Mouse (Mus musculus) midbrain, embryonic 10.5 days (tissue): ENCODE results near the gene Jade2. TPM values are rescaled to one million over a fixed set of nuclear protein-coding genes. Genes with fewer than 3 reads are reported as not detected.

Source experiments
- DNase-seq: peaks from one replicate; pipeline ENCODE4 v3.0.0-alpha.2; 2017; ENCODE audit warnings: low spot score
- H3K27ac ChIP-seq: fragments of 300-500 bp; sonication (generic); replicated peaks from 2 replicates; pipeline ENCODE4 v1.5.1; 2016; ENCODE audit warnings: mild to moderate bottlenecking
- H3K27me3 ChIP-seq: fragments of 300-500 bp; sonication (generic); 2 replicates; pipeline ENCODE4 v1.6.1; 2016; ENCODE audit warnings: low read depth, mild to moderate bottlenecking; ENCODE audit not compliant: poor library complexity, severe bottlenecking
- H3K36me3 ChIP-seq: fragments of 300-500 bp; sonication (generic); 2 replicates; pipeline ENCODE4 v1.6.1; 2016; ENCODE audit warnings: mild to moderate bottlenecking, moderate library complexity
- H3K4me1 ChIP-seq: fragments of 300-500 bp; sonication (generic); 2 replicates; pipeline ENCODE4 v1.6.1; 2016
- H3K4me3 ChIP-seq: fragments of 300-500 bp; sonication (generic); 2 replicates; pipeline ENCODE4 v1.5.1; 2016; ENCODE audit warnings: mild to moderate bottlenecking, moderate library complexity
- H3K9me3 ChIP-seq: fragments of 300-500 bp; sonication (generic); replicated peaks from 2 replicates; pipeline ENCODE4 v1.6.1; 2016; ENCODE audit warnings: mild to moderate bottlenecking
- WGBS: fragments of 180-500 bp; shearing (Covaris S2); methylation state at CpG from one replicate; pipeline ENCODE4 v1.1.7; 2016; 5-methylcytosine and 5-hydroxymethylcytosine counted together
- polyA plus RNA-seq: library from polyadenylated mRNA; unstranded; fragments of >200 nt; fragmentation: Nextera tagmentation; extraction: Ambion mirVana; gene quantifications from 2 replicates; pipeline ENCODE4 v1.2.1, GENCODE M21; 2016

Jade2 gene
- polyA plus RNA-seq, 1 experiment from 2014 or later: 0.41 TPM

GRCm38 (mm10) chr11:51839973-51840372 is 17.5 kb downstream of the Jade2 start:
- no peak for DNase-seq

DNA sequence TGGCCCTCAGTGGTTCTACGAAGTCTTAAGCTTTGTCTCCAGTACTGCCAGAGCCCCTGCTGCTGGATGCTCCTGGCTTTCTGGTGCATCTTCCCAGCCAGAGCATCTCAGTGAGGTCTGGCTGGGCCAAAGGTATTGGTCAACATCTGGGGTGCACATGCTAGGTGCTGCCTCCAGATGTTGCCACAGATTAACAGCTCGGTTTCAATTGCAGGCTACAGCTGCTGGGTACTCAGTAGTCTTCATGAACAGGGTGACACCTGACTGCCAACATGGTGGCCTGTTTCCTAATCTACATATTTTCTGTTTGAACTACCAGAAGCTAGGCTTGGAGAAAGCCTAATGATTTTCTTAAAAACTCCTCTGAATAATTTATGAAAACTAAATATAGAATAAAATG is 18.3 kb downstream of the Jade2 start:
- Histone ChIP-seq H3K36me3 (no peaks in the 10 kb centered on the region), H3K4me3 (no peak overlapping the region), H3K9me3 (no peaks in the 10 kb centered on the region), H3K4me1 (no peaks in the 10 kb centered on the region), H3K27ac (no peak overlapping the region), H3K27me3 (no peaks in the 10 kb centered on the region)
- DNase-seq: no peak
- 83% methylated on average over 2 of the region's 2 CpGs for WGBS

More at GRCm38 (mm10) chr11:51839973-51840372, 17.5 kb downstream of the Jade2 start:
- Histone ChIP-seq H3K36me3 (no peaks in the 10 kb centered on the region), H3K27me3 (no peaks in the 10 kb centered on the region), H3K4me3 (no peak overlapping the region), H3K4me1 (no peaks in the 10 kb centered on the region), H3K9me3 (no peaks in the 10 kb centered on the region), H3K27ac (no peak overlapping the region)
- 86% methylated on average over 11 of the region's 11 CpGs for WGBS

DNA sequence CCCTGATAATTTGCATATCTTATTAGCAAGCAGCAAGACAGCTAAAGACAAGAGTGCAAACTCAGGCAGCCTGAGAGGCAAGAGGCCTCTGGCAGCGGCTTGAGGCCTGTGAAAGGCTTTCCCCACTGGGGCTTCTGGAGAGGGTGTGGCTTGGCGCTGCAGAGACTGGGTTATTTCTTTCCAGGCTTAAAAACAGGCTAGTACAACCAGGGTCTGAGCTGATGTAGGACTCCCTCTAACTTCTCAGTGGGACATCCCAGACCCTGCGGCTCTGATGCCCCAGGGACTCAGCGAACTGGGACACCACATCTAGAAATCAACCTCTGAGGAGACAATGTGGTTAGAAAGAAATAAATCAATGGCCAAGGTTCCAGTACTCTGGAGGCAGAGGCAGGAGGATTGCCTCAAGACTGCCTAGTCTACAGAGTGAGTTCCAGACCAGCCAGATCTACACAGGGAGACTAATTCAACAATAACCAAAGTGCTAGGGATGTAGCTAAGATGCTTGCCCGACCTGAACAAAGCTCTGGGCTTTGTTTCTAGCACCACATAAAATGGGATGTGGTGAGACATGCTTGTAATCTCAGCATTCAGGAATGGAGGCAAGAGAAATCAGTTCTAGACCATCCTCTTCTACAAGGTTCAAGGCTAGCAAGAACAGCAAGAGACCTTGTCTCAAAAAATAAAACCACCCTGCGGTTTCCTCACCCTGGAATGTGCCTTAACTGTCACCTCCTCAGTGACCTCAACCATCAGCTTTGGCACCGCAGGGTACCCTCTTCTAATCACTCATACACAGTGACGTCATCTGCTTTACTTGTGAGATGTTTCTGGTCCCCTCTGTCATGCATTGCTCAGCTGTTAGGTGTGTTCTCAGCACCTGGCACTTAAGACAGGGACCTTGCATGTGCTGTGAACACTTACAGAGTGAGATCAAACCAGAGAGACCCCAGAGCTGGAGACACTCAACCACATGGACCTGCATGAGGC is 20.0 kb downstream of the Jade2 start:
- no peak overlapping the region for H3K27ac ChIP-seq
- no peak overlapping the region for H3K4me3 ChIP-seq
- DNase-seq: no peak
- WGBS: 82% methylated on average over 8 of the region's 8 CpGs
- H3K27me3 ChIP-seq: no peaks in the 10 kb centered on the region
- H3K9me3 ChIP-seq: no peaks in the 10 kb centered on the region
- no peaks in the 10 kb centered on the region for H3K36me3 ChIP-seq
- H3K4me1 ChIP-seq: peaks cover 9% of the 10 kb centered on the region

- WGBS: 95% methylated on average over 6 of the region's 6 CpGs
- no peak for DNase-seq
- no peaks in the 10 kb centered on the region for H3K36me3 ChIP-seq
- no peak overlapping the region for H3K4me3 ChIP-seq
- peaks cover 14% of the 10 kb centered on the region for H3K4me1 ChIP-seq
- H3K9me3 ChIP-seq: no peaks in the 10 kb centered on the region
- H3K27me3 ChIP-seq: no peaks in the 10 kb centered on the region
- no peak overlapping the region for H3K27ac ChIP-seq
These were observed 20.9 kb downstream of the Jade2 start for GRCm38 (mm10) chr11:51836506-51836905.

- no peak for DNase-seq
- H3K27me3 ChIP-seq: no peaks in the 10 kb centered on the region
- 96% methylated on average over 12 of the region's 12 CpGs for WGBS
- H3K36me3 ChIP-seq: no peaks in the 10 kb centered on the region
- H3K4me3 ChIP-seq: no peak overlapping the region
- H3K27ac ChIP-seq: no peak overlapping the region
- H3K4me1 ChIP-seq: peaks cover 14% of the 10 kb centered on the region
- H3K9me3 ChIP-seq: no peaks in the 10 kb centered on the region
These were observed 21.9 kb downstream of the Jade2 start for GRCm38 (mm10) chr11:51835598-51835997.

GRCm38 (mm10) chr11:51834067-51834411 is 23.4 kb downstream of the Jade2 start:
- H3K27me3 ChIP-seq: no peaks in the 10 kb centered on the region
- 94% methylated on average over 8 of the region's 8 CpGs for WGBS

GRCm38 (mm10) chr11:51833393-51834066 is 23.9 kb downstream of the Jade2 start:
- H3K27ac ChIP-seq: no peak overlapping the region; the same call in 1 of the 2 replicates
- no peaks in the 10 kb centered on the region for H3K9me3 ChIP-seq
- H3K27me3 ChIP-seq: no peaks in the 10 kb centered on the region
- peaks cover 14% of the 10 kb centered on the region for H3K4me1 ChIP-seq
- H3K36me3 ChIP-seq: no peaks in the 10 kb centered on the region
- 90% methylated on average over 10 of the region's 10 CpGs for WGBS
- DNase-seq: no peak
- no peak overlapping the region for H3K4me3 ChIP-seq

More at GRCm38 (mm10) chr11:51834067-51834411, 23.4 kb downstream of the Jade2 start:
- no peaks in the 10 kb centered on the region for H3K9me3 ChIP-seq
- peaks cover 14% of the 10 kb centered on the region for H3K4me1 ChIP-seq
- no peaks in the 10 kb centered on the region for H3K36me3 ChIP-seq
- no peak overlapping the region for H3K27ac ChIP-seq
- no peak overlapping the region for H3K4me3 ChIP-seq
- DNase-seq: no peak

- no peak for DNase-seq
- H3K27ac ChIP-seq: no peak overlapping the region; the same call in 1 of the 2 replicates
These were observed 24.5 kb downstream of the Jade2 start for GRCm38 (mm10) chr11:51832992-51833391.

DNA sequence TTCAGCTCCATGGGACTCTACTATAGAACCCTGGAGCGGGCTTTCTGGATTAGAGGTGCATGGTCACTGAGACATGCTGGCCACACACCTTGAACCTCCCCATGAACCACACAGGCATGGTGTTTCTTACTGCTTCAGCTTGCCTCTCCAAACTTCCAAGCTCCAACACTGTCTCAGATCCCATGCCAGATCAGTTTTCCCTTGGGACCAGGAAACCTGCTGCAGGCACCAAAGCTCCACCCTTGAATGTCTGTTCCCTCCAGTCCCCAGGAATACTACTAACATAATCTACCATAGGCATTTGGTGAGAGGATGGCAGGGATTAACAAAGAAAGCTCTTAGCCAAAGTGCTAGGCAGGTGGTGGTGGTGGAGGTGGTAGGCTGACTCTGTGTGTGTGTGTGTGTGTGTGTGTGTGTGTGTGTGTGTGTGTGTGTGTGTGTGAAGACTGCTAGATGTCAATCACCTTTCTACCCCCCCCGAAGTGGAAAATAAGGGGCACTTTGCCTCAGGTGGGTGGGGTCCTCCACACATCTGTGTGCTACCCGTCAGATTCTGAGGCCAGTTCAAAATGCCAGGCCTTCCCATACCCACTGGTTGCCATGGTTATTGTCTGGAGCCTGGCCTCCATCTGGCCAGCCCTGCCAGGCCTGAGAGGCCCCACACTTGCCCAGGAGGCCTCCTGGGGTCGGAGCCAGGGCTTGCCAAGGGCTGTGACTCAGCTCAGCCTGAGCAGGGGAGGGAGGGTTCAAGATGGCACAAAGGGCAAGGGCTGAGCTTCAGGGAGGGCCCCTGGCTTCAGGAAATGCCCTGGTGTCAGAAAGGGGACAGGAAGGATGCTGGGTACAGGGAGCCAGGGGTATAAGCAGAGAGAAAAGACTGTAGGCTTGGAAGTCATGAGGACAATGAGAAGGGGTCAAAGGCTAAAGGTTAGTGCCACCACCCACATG is 25.2 kb downstream of the Jade2 start:
- Histone ChIP-seq H3K36me3 (no peaks in the 10 kb centered on the region), H3K27me3 (no peaks in the 10 kb centered on the region), H3K4me1 (peaks cover 14% of the 10 kb centered on the region), H3K9me3 (no peaks in the 10 kb centered on the region), H3K4me3 (no peak overlapping the region), H3K27ac (peak overlapping the region; percentile 69)
- no peak for DNase-seq
- 51% methylated on average over 4 of the region's 4 CpGs for WGBS

More at GRCm38 (mm10) chr11:51832992-51833391, 24.5 kb downstream of the Jade2 start:
- Histone ChIP-seq H3K4me3 (no peak overlapping the region), H3K4me1 (peaks cover 14% of the 10 kb centered on the region), H3K27me3 (no peaks in the 10 kb centered on the region), H3K36me3 (no peaks in the 10 kb centered on the region), H3K9me3 (no peaks in the 10 kb centered on the region)
- WGBS: 74% methylated on average over 5 of the region's 5 CpGs

DNA sequence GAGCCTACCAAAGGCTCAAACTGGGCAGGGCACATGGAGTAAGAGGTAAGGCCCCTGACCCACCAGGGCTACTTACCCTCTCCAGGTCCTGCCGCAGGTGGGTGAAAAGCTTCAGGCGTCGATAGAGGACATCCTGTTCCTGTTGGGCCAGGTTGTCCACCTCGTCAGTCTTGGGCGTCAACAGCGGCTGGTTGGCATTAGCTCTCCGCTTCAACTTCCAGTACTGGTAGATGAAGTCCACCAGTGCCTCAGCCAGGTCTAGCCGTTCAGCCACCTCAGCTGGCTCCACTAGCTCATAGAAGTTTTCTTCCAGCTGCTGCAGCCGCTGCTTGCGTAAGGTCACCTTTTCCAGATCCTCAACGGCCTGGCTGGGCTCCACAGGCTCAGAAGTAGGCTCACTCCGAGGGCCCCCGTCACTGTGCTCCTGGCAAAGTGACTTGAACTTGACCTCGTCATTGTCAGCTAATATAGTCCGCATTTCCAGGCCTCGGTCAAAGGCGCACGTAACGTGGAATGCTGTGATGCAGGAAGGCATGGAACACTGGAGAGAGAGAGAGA is 32.5 kb downstream of the Jade2 start:
- H3K27ac ChIP-seq: no peak overlapping the region
- 93% methylated on average over 19 of the region's 19 CpGs for WGBS
- no peak for DNase-seq

DNA sequence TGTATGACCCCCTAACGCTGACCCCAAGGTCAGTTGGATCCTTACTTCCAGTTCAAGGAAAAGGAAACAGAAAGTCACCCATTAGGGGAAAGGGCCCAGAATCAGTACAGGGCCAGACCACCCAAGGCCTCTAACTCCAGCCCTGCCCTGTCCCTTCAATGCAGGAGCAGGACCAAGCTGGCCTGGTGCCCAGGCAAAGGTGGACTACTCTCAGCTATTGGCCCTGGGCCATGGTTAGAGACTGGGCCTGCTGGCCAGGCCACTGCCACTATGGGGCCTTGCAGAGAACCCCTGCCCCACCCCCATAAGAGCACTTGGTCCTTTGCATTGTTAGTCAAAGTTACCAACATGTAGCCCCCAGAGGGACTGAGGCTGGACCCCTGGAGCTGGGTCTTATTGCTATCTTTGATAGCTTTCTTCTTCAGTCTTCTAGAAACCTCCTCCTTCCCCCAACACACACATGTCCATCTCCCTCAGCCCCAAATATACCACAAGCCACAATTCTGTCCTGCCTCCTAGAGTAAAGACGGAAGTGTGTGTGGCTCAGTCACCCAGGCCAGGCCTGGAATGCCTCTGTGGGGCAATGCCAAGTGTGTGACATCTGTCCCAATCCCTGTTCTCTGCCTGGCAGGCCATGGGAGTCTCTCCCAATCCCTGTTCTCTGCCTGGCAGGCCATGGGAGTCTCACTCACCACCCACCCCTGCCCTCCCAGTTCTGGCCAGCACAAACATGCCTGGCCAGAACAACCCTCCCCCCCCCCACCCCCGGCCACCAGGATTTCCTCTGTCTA is 33.3 kb downstream of the Jade2 start:
- WGBS: 93% methylated on average over 3 of the region's 3 CpGs
- Histone ChIP-seq H3K27ac (peak overlapping the region; percentile 69), H3K27me3 (no peaks in the 10 kb centered on the region), H3K4me1 (peaks cover 27% of the 10 kb centered on the region), H3K9me3 (no peaks in the 10 kb centered on the region), H3K36me3 (0 out of 2 replicates have a peak, but pooled peaks cover 2% of the 10 kb centered on the region), H3K4me3 (no peak overlapping the region)
- no peak for DNase-seq

More for the DNA sequence above, 32.5 kb downstream of the Jade2 start:
- Histone ChIP-seq H3K4me1 (peaks cover 27% of the 10 kb centered on the region), H3K4me3 (no peak overlapping the region), H3K27me3 (no peaks in the 10 kb centered on the region), H3K36me3 (0 out of 2 replicates have a peak, but pooled peaks cover 2% of the 10 kb centered on the region), H3K9me3 (no peaks in the 10 kb centered on the region)
